Mouse (Mus musculus) stomach, embryonic 16.5 days (tissue): Measurements from ENCODE around the gene Slc24a3. TPM values are rescaled to one million over a fixed set of nuclear protein-coding genes. Genes with fewer than 3 reads are reported as not detected.

ENCODE experiments used
- ATAC-seq: fragments of 200-750 bp; cut with Nextera tagmentation; 2 replicates; pipeline ENCODE4 v1.8.0; 2017; ENCODE audit warnings: moderate number of reproducible peaks, moderate TSS enrichment; ENCODE audit not compliant: insufficient read depth, low FRiP score
- H3K27ac ChIP-seq: fragments of 300-500 bp; sonication (generic); 2 replicates; pipeline ENCODE4 v1.5.1; 2014; ENCODE audit warnings: low read length
- H3K27me3 ChIP-seq: fragments of 300-500 bp; sonication (generic); 2 replicates; pipeline ENCODE4 v1.6.1; 2014; ENCODE audit warnings: low read length, control low read depth, mixed read lengths; ENCODE audit not compliant: control insufficient read depth, insufficient read depth
- H3K36me3 ChIP-seq: fragments of 300-500 bp; sonication (generic); 2 replicates; pipeline ENCODE4 v1.6.1; 2014; ENCODE audit warnings: low read length; ENCODE audit not compliant: control insufficient read depth, insufficient read depth
- H3K4me1 ChIP-seq: fragments of 300-500 bp; sonication (generic); 2 replicates; pipeline ENCODE4 v1.6.1; 2014; ENCODE audit warnings: low read length, control low read depth, mixed read lengths; ENCODE audit not compliant: control insufficient read depth, insufficient read depth
- H3K4me2 ChIP-seq: fragments of 300-500 bp; sonication (generic); 2 replicates; pipeline ENCODE4 v1.6.1; 2014; ENCODE audit warnings: low read depth, low read length, mixed read lengths
- H3K4me3 ChIP-seq: fragments of 300-500 bp; sonication (generic); replicated peaks from 2 replicates; pipeline ENCODE4 v1.5.1; 2014; ENCODE audit warnings: mild to moderate bottlenecking, low read length
- H3K9ac ChIP-seq: fragments of 300-500 bp; sonication (generic); 2 replicates; pipeline ENCODE4 v1.6.1; 2014; ENCODE audit warnings: low read length
- H3K9me3 ChIP-seq: fragments of 300-500 bp; sonication (generic); replicated peaks from 2 replicates; pipeline ENCODE4 v1.6.1; 2016; ENCODE audit warnings: low read length, control low read depth; ENCODE audit not compliant: control insufficient read depth
- WGBS: fragments of 180-500 bp; shearing (Covaris S2); extraction: QIAGEN DNeasy Blood & Tissue Kit; methylation state at CpG from one replicate; pipeline ENCODE4 v1.1.7; 2014; 5-methylcytosine and 5-hydroxymethylcytosine counted together
- polyA plus RNA-seq: library from polyadenylated mRNA; unstranded; fragments of >200 nt; fragmentation: Nextera tagmentation; extraction: Ambion mirVana; gene quantifications from 2 replicates; pipeline ENCODE4 v1.2.1, GENCODE M21; 2015

Gene Slc24a3
- polyA plus RNA-seq, 1 experiment from 2014 or later = 3.4 TPM

- H3K36me3 ChIP-seq = no peaks in the 10 kb centered on the region
- no peak overlapping the region for H3K4me3 ChIP-seq
- 65% methylated on average over 8 of the region's 8 CpGs for WGBS
Observed at GRCm38 (mm10) chr2:145612937-145613336, 445.4 kb downstream of the Slc24a3 start.

GRCm38 (mm10) chr2:145613705-145614104, 446.2 kb downstream of the Slc24a3 start:
- 84% methylated on average over 8 of the region's 8 CpGs for WGBS
- Histone ChIP-seq H3K4me3 (no peak overlapping the region), H3K9ac (no peak overlapping the region), H3K4me2 (no peak overlapping the region), H3K36me3 (no peaks in the 10 kb centered on the region), H3K27ac (no peak overlapping the region), H3K4me1 (no peaks in the 10 kb centered on the region), H3K27me3 (no peaks in the 10 kb centered on the region), H3K9me3 (no peaks in the 10 kb centered on the region)
- no peak for ATAC-seq

More at GRCm38 (mm10) chr2:145612937-145613336, 445.4 kb downstream of the Slc24a3 start:
- Histone ChIP-seq H3K4me1 (no peaks in the 10 kb centered on the region), H3K9me3 (no peaks in the 10 kb centered on the region), H3K4me2 (no peak overlapping the region), H3K27ac (no peak overlapping the region), H3K9ac (no peak overlapping the region), H3K27me3 (no peaks in the 10 kb centered on the region)
- ATAC-seq = no peak

DNA sequence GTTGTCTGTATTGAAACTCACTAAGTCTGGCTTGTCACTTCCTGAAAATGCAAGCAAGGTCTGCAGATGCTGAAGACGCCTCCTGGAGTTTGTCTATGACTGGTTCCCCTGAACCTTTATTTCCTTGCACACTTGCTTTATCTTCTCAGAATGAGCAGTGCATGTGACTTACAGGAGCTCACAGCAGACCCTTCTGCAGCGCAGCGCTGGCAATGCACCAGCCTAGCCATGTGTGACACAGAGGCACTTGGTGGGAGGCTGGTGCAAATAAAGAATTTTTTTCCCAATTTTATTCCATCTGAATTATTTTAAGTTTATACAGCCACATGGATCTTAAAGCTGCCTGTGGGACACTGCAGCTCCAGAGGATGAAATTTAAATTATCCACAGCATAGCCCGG, 452.1 kb downstream of the Slc24a3 start:
- Histone ChIP-seq H3K9me3 (no peaks in the 10 kb centered on the region), H3K36me3 (no peaks in the 10 kb centered on the region), H3K4me2 (no peak overlapping the region), H3K4me3 (no peak overlapping the region), H3K27ac (no peak overlapping the region), H3K9ac (no peak overlapping the region), H3K27me3 (no peaks in the 10 kb centered on the region), H3K4me1 (peaks cover 7% of the 10 kb centered on the region; the same call in 1 of the 2 replicates)
- no peak for ATAC-seq
- 74% methylated on average over 4 of the region's 4 CpGs for whole genome bisulfite sequencing

DNA sequence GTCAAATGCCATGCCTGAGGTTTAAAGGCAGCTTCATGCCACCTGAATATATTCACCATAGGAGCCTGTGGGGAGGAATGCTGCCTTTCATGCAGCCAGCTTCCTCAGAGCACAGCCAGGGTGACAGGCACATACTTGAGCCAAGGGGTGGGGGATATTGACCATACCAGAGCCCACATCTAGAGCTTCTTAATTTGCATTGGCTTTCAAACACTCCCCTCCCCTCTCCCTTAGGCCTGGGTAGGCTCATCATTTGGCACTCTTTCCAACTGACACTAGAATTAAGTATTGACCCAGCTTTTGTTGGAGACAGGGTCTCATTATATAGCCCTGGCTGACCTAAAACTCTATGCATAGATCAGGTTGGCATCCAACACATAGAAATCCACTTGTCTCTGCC, 453.2 kb downstream of the Slc24a3 start:
- no peak for ATAC-seq
- H3K36me3 ChIP-seq = no peaks in the 10 kb centered on the region
- H3K4me1 ChIP-seq = peaks cover 7% of the 10 kb centered on the region; the same call in 1 of the 2 replicates
- H3K4me2 ChIP-seq = no peak overlapping the region
- H3K27ac ChIP-seq = no peak overlapping the region
- no peak overlapping the region for H3K4me3 ChIP-seq
- no peaks in the 10 kb centered on the region for H3K9me3 ChIP-seq
- no peak overlapping the region for H3K9ac ChIP-seq
- no peaks in the 10 kb centered on the region for H3K27me3 ChIP-seq

GRCm38 (mm10) chr2:145621119-145621518, 453.6 kb downstream of the Slc24a3 start:
- Histone ChIP-seq H3K9me3 (no peaks in the 10 kb centered on the region), H3K27ac (no peak overlapping the region), H3K4me3 (no peak overlapping the region), H3K27me3 (no peaks in the 10 kb centered on the region), H3K36me3 (no peaks in the 10 kb centered on the region), H3K4me1 (peaks cover 7% of the 10 kb centered on the region; the same call in 1 of the 2 replicates), H3K4me2 (no peak overlapping the region), H3K9ac (no peak overlapping the region)
- ATAC-seq = 0 out of 2 replicates have a peak, but pooled peaks have one; percentile 29
- WGBS = 10% methylated on average over 9 of the region's 9 CpGs

DNA sequence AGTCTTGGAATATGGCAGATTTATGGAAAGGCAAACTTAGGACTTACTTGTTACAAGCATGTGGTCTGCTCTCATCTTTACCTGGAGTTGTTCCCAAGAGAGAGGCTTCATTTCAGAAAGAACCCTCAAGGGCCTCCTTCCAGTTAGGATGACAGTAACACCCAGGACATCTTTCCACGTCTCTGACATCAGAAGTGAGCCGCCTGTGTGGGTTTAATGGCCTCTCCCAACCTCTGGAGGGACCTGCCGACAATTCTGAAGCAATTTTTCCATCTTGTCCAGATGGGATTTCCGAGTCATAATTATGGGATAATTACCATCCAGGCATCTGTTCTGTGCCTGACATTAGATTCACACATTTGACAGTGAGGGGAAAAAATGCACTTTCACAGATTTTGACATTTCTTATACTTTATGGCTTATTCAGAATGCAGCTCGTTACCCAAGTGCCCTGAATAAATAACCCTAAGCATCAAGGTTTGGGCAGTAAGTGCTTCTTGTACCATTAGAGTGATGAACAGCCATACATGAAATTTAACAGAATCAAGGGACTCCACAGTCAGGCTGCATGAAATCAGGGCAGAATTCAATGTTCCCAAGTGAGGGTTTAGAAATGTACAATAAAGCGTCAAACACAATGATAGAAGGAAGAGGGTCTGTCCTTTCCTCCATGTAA, 463.7 kb downstream of the Slc24a3 start:
- 59% methylated on average over 6 of the region's 6 CpGs for WGBS
- no peaks in the 10 kb centered on the region for H3K36me3 ChIP-seq
- 0 out of 2 replicates have a peak overlapping the region, but pooled peaks have one; percentile 5 for H3K27ac ChIP-seq
- H3K9me3 ChIP-seq = no peaks in the 10 kb centered on the region
- no peak for ATAC-seq
- no peak overlapping the region for H3K9ac ChIP-seq
- no peaks in the 10 kb centered on the region for H3K27me3 ChIP-seq
- H3K4me2 ChIP-seq = no peak overlapping the region
- 0 out of 2 replicates have a peak, but pooled peaks cover 7% of the 10 kb centered on the region for H3K4me1 ChIP-seq
- H3K4me3 ChIP-seq = no peak overlapping the region

- Histone ChIP-seq H3K9ac (no peak overlapping the region), H3K4me3 (no peak overlapping the region), H3K4me2 (no peak overlapping the region), H3K36me3 (no peaks in the 10 kb centered on the region), H3K27me3 (no peaks in the 10 kb centered on the region), H3K27ac (peak overlapping the region; percentile 66), H3K9me3 (no peaks in the 10 kb centered on the region), H3K4me1 (0 out of 2 replicates have a peak, but pooled peaks cover 7% of the 10 kb centered on the region)
- ATAC-seq = peak; percentile 66
- WGBS = 30% methylated on average over 4 of the region's 4 CpGs
Observed at GRCm38 (mm10) chr2:145631799-145632174, 464.2 kb downstream of the Slc24a3 start.

DNA sequence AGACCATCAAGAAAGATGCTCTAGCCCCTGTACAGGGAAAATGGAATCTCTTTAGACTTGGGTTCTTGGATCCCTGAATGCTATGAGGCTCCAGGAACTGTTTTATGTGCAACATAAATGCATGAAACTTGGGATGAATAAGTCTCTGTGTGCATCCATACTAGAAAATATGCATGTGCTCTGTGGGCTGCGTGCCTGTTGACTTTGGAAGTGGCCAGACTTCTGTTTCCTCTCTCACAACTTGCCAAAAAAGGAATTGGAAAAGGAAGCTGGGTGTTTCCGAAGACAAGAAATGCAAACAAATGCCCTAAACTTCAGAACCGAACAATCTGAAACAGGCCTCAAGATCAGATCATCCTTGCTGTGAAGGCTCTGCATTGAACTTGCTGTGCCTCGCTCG, 466.3 kb downstream of the Slc24a3 start:
- Histone ChIP-seq H3K9me3 (no peaks in the 10 kb centered on the region), H3K4me1 (0 out of 2 replicates have a peak, but pooled peaks cover 7% of the 10 kb centered on the region), H3K36me3 (no peaks in the 10 kb centered on the region), H3K4me3 (no peak overlapping the region), H3K27ac (peak overlapping the region; percentile 4; the same call in 1 of the 2 replicates), H3K27me3 (no peaks in the 10 kb centered on the region), H3K4me2 (no peak overlapping the region), H3K9ac (no peak overlapping the region)
- no peak for ATAC-seq
- 48% methylated on average over 5 of the region's 5 CpGs for WGBS

- Histone ChIP-seq H3K4me2 (no peak overlapping the region), H3K4me1 (no peaks in the 10 kb centered on the region), H3K4me3 (no peak overlapping the region), H3K9me3 (no peaks in the 10 kb centered on the region), H3K27ac (no peak overlapping the region), H3K36me3 (no peaks in the 10 kb centered on the region), H3K27me3 (no peaks in the 10 kb centered on the region), H3K9ac (no peak overlapping the region)
- ATAC-seq = no peak
- 64% methylated on average over 21 of the region's 21 CpGs for WGBS
Observed at GRCm38 (mm10) chr2:145640255-145640984, 472.9 kb downstream of the Slc24a3 start.
